Mouse (Mus musculus) midbrain, postnatal 0 days (tissue): ENCODE measurements around the gene Acaa1a. TPM values are rescaled to one million over a fixed set of nuclear protein-coding genes. Genes with fewer than 3 reads are reported as not detected.
A peak's percentile ranks its signal among the peaks of the same experiment; 100 is the strongest.

Experiments
- ATAC-seq: fragments of 200-750 bp; cut with Nextera tagmentation; 2 replicates; pipeline ENCODE4 v1.8.0; 2017; ENCODE audit warnings: moderate number of reproducible peaks, mild to moderate bottlenecking, moderate TSS enrichment, moderate library complexity; ENCODE audit not compliant: low FRiP score
- DNase-seq: peaks from one replicate; pipeline ENCODE4 v3.0.0-alpha.2; 2015; ENCODE audit warnings: low spot score
- H3K27ac ChIP-seq: fragments of 300-500 bp; sonication (generic); 2 replicates; pipeline ENCODE4 v1.5.1; 2014; ENCODE audit warnings: low read depth, mild to moderate bottlenecking, low read length, mixed read lengths
- H3K27me3 ChIP-seq: fragments of 300-500 bp; sonication (generic); 2 replicates; pipeline ENCODE4 v1.6.1; 2014; ENCODE audit warnings: low read length, control low read depth, mixed read lengths; ENCODE audit not compliant: insufficient read depth
- H3K36me3 ChIP-seq: fragments of 300-500 bp; sonication (generic); 2 replicates; pipeline ENCODE4 v1.6.1; 2014; ENCODE audit warnings: low read length, control low read depth, mixed read lengths; ENCODE audit not compliant: insufficient read depth
- H3K4me1 ChIP-seq: fragments of 300-500 bp; sonication (generic); 2 replicates; pipeline ENCODE4 v1.6.1; 2014; ENCODE audit warnings: mild to moderate bottlenecking, control low read depth, antibody characterized with exemption, low read length, mixed read lengths; ENCODE audit not compliant: insufficient read depth
- H3K4me2 ChIP-seq: fragments of 300-500 bp; sonication (generic); 2 replicates; pipeline ENCODE4 v1.6.1; 2014; ENCODE audit warnings: low read depth, mild to moderate bottlenecking, low read length, mixed read lengths; ENCODE audit not compliant: poor library complexity, severe bottlenecking
- H3K4me3 ChIP-seq: fragments of 300-500 bp; sonication (generic); 2 replicates; pipeline ENCODE4 v1.5.1; 2014; ENCODE audit warnings: low read depth, mild to moderate bottlenecking, low read length, moderate library complexity
- H3K9ac ChIP-seq: fragments of 300-500 bp; sonication (generic); replicated peaks from 2 replicates; pipeline ENCODE4 v1.6.1; 2014; ENCODE audit warnings: mild to moderate bottlenecking, low read length, moderate library complexity, mixed read lengths; ENCODE audit not compliant: poor library complexity, severe bottlenecking
- H3K9me3 ChIP-seq: fragments of 300-500 bp; sonication (generic); 2 replicates; pipeline ENCODE4 v1.6.1; 2016; ENCODE audit warnings: low read length, control low read depth
- CTCF ChIP-seq: IDR thresholded peaks from 2 replicates; pipeline ENCODE4 v1.5.1; 2016; ENCODE audit warnings: antibody characterized with exemption, mild to moderate bottlenecking
- WGBS: fragments of 180-500 bp; shearing (Covaris S2); extraction: QIAGEN DNeasy Blood & Tissue Kit; methylation state at CpG from one replicate; pipeline ENCODE4 v1.1.7; 2014; 5-methylcytosine and 5-hydroxymethylcytosine counted together
- polyA plus RNA-seq: library from polyadenylated mRNA; unstranded; fragments of >200 nt; fragmentation: Nextera tagmentation; extraction: Ambion mirVana; gene quantifications from 2 replicates; pipeline ENCODE4 v1.2.1, GENCODE M21; 2015
- total RNA-seq: library from RNA; depleted of rRNA; stranded (reverse); fragments of >200 nt; gene quantifications from 2 replicates; pipeline ENCODE4 v1.2.3, GENCODE M21; 2014

The Acaa1a gene
- total and polyA plus RNA-seq, 2 experiments from 2014 or later: 75.5 to 120 TPM

GRCm38 (mm10) chr9:119350947-119351705 is 11.7 kb downstream of the Acaa1a start:
- Histone ChIP-seq H3K36me3 (peaks cover 29% of the 10 kb centered on the region), H3K9me3 (no peaks in the 10 kb centered on the region), H3K4me1 (no peaks in the 10 kb centered on the region), H3K4me2 (no peak overlapping the region), H3K27ac (no peak overlapping the region), H3K27me3 (no peaks in the 10 kb centered on the region), H3K4me3 (no peak overlapping the region), H3K9ac (no peak overlapping the region)
- 88% methylated on average over 10 of the region's 10 CpGs for WGBS
- DNase-seq (no peak), ATAC-seq (no peak)
- TF ChIP-seq CTCF: no peak

- Histone ChIP-seq H3K4me1 (no peaks in the 10 kb centered on the region), H3K27me3 (no peaks in the 10 kb centered on the region), H3K9me3 (no peaks in the 10 kb centered on the region), H3K9ac (no peak overlapping the region), H3K36me3 (peaks cover 26% of the 10 kb centered on the region), H3K27ac (no peak overlapping the region), H3K4me2 (no peak overlapping the region), H3K4me3 (no peak overlapping the region)
- peak; percentile 71 for DNase-seq
- ATAC-seq: peak; percentile 73
- 27% methylated on average over 4 of the region's 4 CpGs for WGBS
- peak; percentile 75 for TF ChIP-seq CTCF
Observed at GRCm38 (mm10) chr9:119352060-119352459, 12.6 kb downstream of the Acaa1a start.

GRCm38 (mm10) chr9:119353926-119354325 is 14.4 kb downstream of the Acaa1a start:
- Histone ChIP-seq H3K9ac (no peak overlapping the region), H3K36me3 (peaks cover 15% of the 10 kb centered on the region), H3K27me3 (no peaks in the 10 kb centered on the region), H3K27ac (no peak overlapping the region), H3K4me2 (no peak overlapping the region), H3K4me1 (no peaks in the 10 kb centered on the region), H3K9me3 (no peaks in the 10 kb centered on the region), H3K4me3 (no peak overlapping the region)
- no peak for ATAC-seq
- DNase-seq: no peak
- 86% methylated on average over 6 of the region's 6 CpGs for WGBS
- TF ChIP-seq CTCF: no peak

GRCm38 (mm10) chr9:119355943-119356342 is 16.5 kb downstream of the Acaa1a start:
- H3K9me3 ChIP-seq: no peaks in the 10 kb centered on the region
- no peak for DNase-seq
- no peak overlapping the region for H3K9ac ChIP-seq
- H3K27me3 ChIP-seq: no peaks in the 10 kb centered on the region
- H3K4me1 ChIP-seq: no peaks in the 10 kb centered on the region
- WGBS: 85% methylated on average over 6 of the region's 6 CpGs
- H3K27ac ChIP-seq: no peak overlapping the region
- peaks cover 5% of the 10 kb centered on the region; the same call in 1 of the 2 replicates for H3K36me3 ChIP-seq
- ATAC-seq: no peak
- H3K4me2 ChIP-seq: no peak overlapping the region
- no peak overlapping the region for H3K4me3 ChIP-seq
- no peak for TF ChIP-seq CTCF

- H3K4me2 ChIP-seq: peak within 1 kb of the TSS; percentile 89
- ATAC-seq (peak; percentile 86), DNase-seq (peak; percentile 91)
- no peak within 1 kb of the TSS for H3K27ac ChIP-seq
- peak; percentile 84 for TF ChIP-seq CTCF
- H3K4me1 ChIP-seq: no peaks in the 10 kb centered on the region
- H3K9ac ChIP-seq: peak within 1 kb of the TSS; percentile 59
- H3K36me3 ChIP-seq: no peaks in the 10 kb centered on the region
- no peaks in the 10 kb centered on the region for H3K9me3 ChIP-seq
- no peaks in the 10 kb centered on the region for H3K27me3 ChIP-seq
- 2% methylated on average over 62 of the region's 65 CpGs for WGBS
- H3K4me3 ChIP-seq: peak within 1 kb of the TSS; percentile 63
Observed at GRCm38 (mm10) chr9:119357331-119358057, 18.0 kb downstream of the Acaa1a start, which contains the start of gene Xylb. Gene Xylb (plus strand): TSS chr9:119357381.

GRCm38 (mm10) chr9:119358058-119358429 is 18.6 kb downstream of the Acaa1a start:
- DNase-seq (no peak), ATAC-seq (no peak)
- H3K4me3 ChIP-seq: peak overlapping the region; percentile 63
- no peaks in the 10 kb centered on the region for H3K9me3 ChIP-seq
- no peaks in the 10 kb centered on the region for H3K36me3 ChIP-seq
- TF ChIP-seq CTCF: no peak
- no peak overlapping the region for H3K9ac ChIP-seq
- H3K27me3 ChIP-seq: no peaks in the 10 kb centered on the region
- H3K4me1 ChIP-seq: no peaks in the 10 kb centered on the region
- no peak overlapping the region for H3K27ac ChIP-seq
- 42% methylated on average over 9 of the region's 9 CpGs for WGBS
- peak overlapping the region; percentile 89 for H3K4me2 ChIP-seq
